Mouse (Mus musculus) CD4-positive, CD25-positive, alpha-beta regulatory T cell (primary cell): Measurements from ENCODE around the gene Khsrp. TPM values are rescaled to one million over a fixed set of nuclear protein-coding genes. Genes with fewer than 3 reads are reported as not detected.

Experiments
- polyA plus RNA-seq: library from polyadenylated mRNA; unstranded; fragments of 100-300 nt; shearing (Covaris generic); gene quantifications from one replicate; pipeline ENCODE4 v1.2.1, GENCODE M21; 2017

The Khsrp gene
- polyA plus RNA-seq: 56.0 TPM

DNA sequence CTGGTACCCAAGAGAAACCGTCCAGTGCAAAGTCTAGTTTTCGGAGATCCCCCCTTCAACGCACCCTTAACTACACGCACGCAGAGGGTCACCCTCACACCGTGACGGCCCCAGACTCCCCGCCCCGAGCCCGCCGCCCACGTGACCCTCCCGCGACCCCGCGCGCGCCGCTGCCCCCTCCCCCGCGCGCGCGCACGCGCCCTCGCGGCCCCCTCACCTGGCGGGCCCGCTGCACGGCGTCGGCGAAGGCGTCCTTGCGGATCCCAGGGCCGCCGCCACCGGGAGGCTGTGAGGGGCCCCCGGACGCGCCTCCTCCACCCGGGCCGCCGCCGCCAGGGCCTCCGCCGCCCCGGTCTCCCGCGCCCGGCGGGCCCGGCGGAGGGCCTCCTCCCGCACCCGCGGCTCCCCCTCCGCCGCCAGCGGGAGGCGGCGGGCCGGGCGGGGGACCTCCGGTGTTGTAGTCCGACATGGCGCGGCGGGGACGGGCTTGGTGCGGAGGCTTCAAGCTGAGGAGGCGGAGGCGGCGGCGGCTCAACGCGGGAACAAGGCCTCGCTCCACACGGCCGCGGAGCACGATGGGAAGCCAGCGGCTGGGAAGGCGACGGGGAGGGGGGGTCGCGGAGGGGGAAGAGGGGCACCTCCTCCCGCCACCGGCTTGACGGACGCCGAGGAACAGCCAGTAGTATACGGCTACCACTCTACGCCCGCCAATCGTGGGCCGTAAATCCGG lies at the start of gene Khsrp:
TSS of gene Khsrp (minus strand) at position 592 of the 730 bp plus-strand sequence.

DNA sequence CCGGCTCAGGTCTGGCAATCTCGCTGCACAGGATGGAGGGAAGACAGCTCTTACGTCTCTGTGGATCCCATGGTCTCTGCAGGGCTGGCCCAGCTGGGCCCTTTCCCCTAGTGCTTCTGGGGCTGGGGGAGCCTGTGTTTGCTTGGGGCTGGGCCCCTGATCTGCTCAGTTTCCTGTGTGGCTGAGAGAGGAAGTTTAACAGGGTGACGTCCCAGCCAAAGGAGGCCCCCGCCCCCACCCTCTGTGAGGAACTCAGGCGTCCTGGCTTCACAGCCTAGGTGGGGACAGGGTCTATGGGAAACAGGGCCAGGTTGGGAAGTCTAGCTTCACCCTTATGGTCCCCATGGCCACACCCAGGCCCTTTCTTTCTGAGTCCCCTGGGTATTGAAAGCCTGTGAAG lies 47.0 kb upstream of the Khsrp start, which contains the start of gene Dennd1c:
TSS of gene Dennd1c (minus strand) at position 179 of the 400 bp plus-strand sequence.

DNA sequence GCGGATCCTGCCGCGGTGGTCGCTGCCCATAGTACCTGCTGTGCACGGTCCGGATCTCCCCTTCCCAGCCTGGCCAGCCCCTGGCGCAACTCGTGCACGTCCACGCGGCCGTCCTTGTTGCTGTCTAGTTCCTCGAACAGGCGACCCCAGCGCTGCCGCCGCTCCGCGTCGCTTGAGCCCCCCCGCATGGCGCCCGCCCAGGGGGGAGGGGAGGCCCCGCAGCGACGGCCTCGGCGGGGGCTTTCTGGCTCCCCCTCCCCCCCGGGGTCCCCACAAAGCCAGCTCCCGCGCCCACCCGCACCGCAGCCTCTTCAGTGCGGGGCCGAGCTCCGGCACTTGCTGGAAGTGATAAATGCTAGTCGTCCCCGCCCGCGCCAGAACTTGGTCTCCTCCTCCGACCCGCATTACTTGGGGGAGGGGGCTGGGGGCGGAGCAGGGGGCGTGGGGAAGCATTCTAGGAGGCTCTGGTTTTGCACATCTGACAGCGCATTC lies 28.2 kb upstream of the Khsrp start, which contains the start of gene Slc25a23:
TSS of gene Slc25a23 (minus strand) at position 378 of the 492 bp plus-strand sequence.

GRCm38 (mm10) chr17:57058891-57059485 lies 27.7 kb upstream of the Khsrp start, which contains the start of gene Crb3:
TSS of gene Crb3 (plus strand) at chr17:57059105.

GRCm38 (mm10) chr17:57041554-57041953 lies 10.2 kb upstream of the Khsrp start, which contains the start of gene Slc25a41:
TSS of gene Slc25a41 (minus strand) at chr17:57041654.

GRCm38 (mm10) chr17:57011236-57012141 lies 19.8 kb downstream of the Khsrp start, which contains the start of the genes Gtf2f1 and Gm17949:
TSS of gene Gtf2f1 (minus strand) at chr17:57011288.
TSS of gene Gm17949 (plus strand) at chr17:57011469.

DNA sequence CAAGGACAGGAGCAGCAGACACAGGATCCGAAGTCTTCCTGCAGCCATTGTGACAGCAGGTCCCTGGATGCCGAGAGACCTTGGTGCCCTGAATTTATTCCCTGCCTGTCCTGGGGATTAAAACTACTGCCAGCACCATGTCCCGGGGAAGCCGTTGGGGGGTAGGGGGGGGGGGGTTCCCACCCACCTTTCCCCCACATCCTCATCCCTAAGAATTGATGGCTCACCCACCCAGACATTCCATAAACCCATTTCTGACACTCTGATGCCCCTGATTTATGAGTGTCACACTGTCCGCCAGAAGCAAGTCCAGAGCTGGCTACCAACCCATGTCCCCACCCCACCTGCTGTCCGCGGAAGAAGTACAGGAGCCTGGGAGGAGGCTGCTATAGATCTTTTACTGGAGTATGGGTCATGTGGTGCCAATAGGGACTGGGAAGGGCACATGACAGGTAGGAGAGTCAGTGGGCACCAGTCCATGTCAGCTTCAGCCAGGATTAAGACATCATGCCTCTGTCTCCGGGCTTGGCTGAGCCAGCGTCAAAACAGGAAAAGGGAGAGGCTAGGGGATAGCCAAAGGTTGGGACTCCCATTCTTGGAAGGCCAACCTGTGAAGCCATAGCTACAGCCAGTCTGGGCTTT lies 31.2 kb downstream of the Khsrp start, which contains the start of gene Pspn:
TSS of gene Pspn (minus strand) at position 51 of the 642 bp plus-strand sequence.

DNA sequence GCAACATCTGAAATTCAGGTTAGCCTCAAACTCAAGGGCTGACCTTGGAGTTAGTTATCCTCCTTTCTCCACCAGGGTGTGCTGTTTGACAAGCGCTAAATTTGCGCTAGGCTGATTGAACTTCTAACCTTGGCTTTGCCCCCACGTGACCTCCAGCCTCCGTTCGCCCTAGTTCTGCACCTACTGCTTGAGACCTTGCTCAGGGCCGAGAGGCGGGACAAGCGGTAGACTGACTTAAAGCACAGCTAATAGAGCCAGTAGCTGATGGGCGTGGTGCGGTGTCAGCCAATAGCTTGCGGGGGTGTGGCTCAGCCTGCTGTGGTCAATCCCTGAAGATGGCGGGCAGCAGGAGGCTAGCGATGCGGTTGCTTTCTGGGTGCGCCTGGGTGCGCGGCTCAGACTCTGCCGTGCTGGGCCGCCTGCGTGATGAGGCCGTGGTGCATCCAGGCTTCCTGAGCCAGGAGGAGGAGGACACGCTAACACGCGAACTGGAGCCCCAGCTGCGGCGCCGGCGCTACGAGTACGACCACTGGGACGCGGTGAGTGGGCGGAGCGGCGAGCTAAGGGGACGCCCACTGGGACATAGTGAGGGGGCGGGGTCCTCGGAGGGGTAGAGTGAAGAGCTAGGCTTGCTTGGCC lies 34.2 kb downstream of the Khsrp start, which contains the start of gene Alkbh7:
TSS of gene Alkbh7 (plus strand) at position 311 of the 639 bp plus-strand sequence.

GRCm38 (mm10) chr17:56990115-56990746 lies 41.1 kb downstream of the Khsrp start, which contains the start of gene Clpp:
TSS of gene Clpp (plus strand) at chr17:56990305.

DNA sequence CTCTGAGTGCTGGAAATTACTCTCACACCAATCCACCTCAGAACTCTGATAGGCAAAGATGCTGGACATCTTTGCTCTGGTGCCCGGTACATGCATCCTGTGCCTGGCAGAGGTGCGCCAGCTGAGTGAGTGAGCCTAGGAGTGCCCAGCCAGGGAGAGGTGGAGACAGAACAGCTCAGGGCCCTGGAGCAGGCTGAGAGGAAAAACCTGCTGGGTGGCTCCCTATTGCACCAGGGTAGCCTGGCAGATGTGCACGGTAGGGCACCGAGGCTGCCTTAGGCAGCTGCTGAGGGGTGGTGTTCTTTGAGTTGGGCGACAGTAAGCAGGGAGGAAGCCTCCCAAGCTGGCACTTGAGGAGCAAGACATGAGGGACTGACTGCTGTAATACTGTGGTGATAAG lies 49.3 kb downstream of the Khsrp start, which contains the start of gene Acer1:
TSS of gene Acer1 (minus strand) at position 114 of the 400 bp plus-strand sequence.

Other genes starting within 250 kb of the Khsrp start
- 1.4 TPM for gene Rfx2, start 200.5 kb downstream of the Khsrp start, polyA plus RNA-seq
- not detected for gene Acsbg2, start 157.1 kb downstream of the Khsrp start, polyA plus RNA-seq
- gene 1700061G19Rik, start 156.0 kb downstream of the Khsrp start, polyA plus RNA-seq: 0.24 TPM
- 42.0 TPM for gene Mllt1, start 96.1 kb downstream of the Khsrp start, polyA plus RNA-seq
- not detected for gene Acer1, start 49.4 kb downstream of the Khsrp start, polyA plus RNA-seq
- 76.9 TPM for gene Clpp, start 41.2 kb downstream of the Khsrp start, polyA plus RNA-seq
- gene Alkbh7, start 34.2 kb downstream of the Khsrp start, polyA plus RNA-seq: 34.2 TPM
- gene Pspn, start 31.5 kb downstream of the Khsrp start, polyA plus RNA-seq: 1.6 TPM
- 90.6 TPM for gene Gtf2f1, start 20.2 kb downstream of the Khsrp start, polyA plus RNA-seq
- gene Gm17949, start 20.1 kb downstream of the Khsrp start, polyA plus RNA-seq: 0.61 TPM
- not detected for gene Slc25a41, start 10.1 kb upstream of the Khsrp start, polyA plus RNA-seq
- gene Crb3, start 27.6 kb upstream of the Khsrp start, polyA plus RNA-seq: 1.1 TPM
- gene Slc25a23, start 28.3 kb upstream of the Khsrp start, polyA plus RNA-seq: 7.9 TPM
- gene Dennd1c, start 47.0 kb upstream of the Khsrp start, polyA plus RNA-seq: 288 TPM
- gene Tubb4a, start 56.3 kb upstream of the Khsrp start, polyA plus RNA-seq: 1.8 TPM
- gene Tnfsf9, start 73.8 kb upstream of the Khsrp start, polyA plus RNA-seq: 4.1 TPM
- gene Cd70, start 118.3 kb upstream of the Khsrp start, polyA plus RNA-seq: 0.72 TPM
- 3.4 TPM for gene Tnfsf14, start 162.7 kb upstream of the Khsrp start, polyA plus RNA-seq
- gene C3, start 196.6 kb upstream of the Khsrp start, polyA plus RNA-seq: 0.56 TPM
- gene Gpr108, start 216.9 kb upstream of the Khsrp start, polyA plus RNA-seq: 82.5 TPM
- 4.9 TPM for gene Trip10, start 217.9 kb upstream of the Khsrp start, polyA plus RNA-seq
- 217 TPM for gene Vav1, start 247.6 kb upstream of the Khsrp start, polyA plus RNA-seq